Mouse (Mus musculus): ENCODE measurements around the gene Olfr352.

DNA sequence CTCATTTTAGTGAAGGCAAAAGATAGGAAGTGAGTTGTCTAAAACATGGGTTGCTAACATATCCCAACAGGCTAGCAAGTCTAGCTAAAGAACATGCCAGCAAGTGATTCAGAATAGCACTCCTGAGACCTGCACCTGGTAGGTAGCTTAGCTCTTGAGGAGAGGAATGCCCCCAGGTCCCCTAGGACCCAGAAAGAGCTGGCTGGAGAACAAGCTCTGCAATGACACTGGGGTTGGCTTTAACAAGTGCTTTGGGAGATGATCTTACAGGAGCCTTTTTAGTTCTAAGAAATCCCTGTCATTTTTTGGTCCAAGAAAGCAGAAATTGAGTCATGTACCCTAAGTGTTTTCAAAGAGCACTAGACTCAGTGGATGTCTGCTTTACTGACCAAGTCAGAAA is 37.1 kb downstream of the Olfr352 start, which contains the start of gene Olfr354:
- TF ChIP-seq CTCF (IDR thresholded peaks at IDR 0.05; ENCODE audit: control insufficient read depth, insufficient read depth, insufficient replicate concordance, low read depth, low read length): no peak
- no peak for TF ChIP-seq POLR2A (IDR thresholded peaks at IDR 0.05; ENCODE audit: control insufficient read depth, low read depth, low read length)

Data from testis, adult 2 months (tissue).